Mouse (Mus musculus) ES-Bruce4 (cell line): Measurements from ENCODE around the gene Gtsf1. TPM values are rescaled to one million over a fixed set of nuclear protein-coding genes. Genes with fewer than 3 reads are reported as not detected.

Experiments
- H3K27ac ChIP-seq: 2 replicates; pipeline ENCODE4 v1.5.1; 2012; ENCODE audit warnings: low read length, inconsistent platforms; ENCODE audit not compliant: insufficient read depth
- H3K27me3 ChIP-seq: 2 replicates; pipeline ENCODE4 v1.6.1; 2012; ENCODE audit warnings: mild to moderate bottlenecking, low read length, inconsistent platforms; ENCODE audit not compliant: control insufficient read depth, poor library complexity, insufficient read depth, severe bottlenecking
- H3K36me3 ChIP-seq: 2 replicates; pipeline ENCODE4 v1.6.1; 2012; ENCODE audit warnings: inconsistent platforms, mild to moderate bottlenecking, low read length, moderate library complexity; ENCODE audit not compliant: control insufficient read depth, poor library complexity, insufficient read depth, severe bottlenecking
- H3K4me1 ChIP-seq: one replicate; pipeline ENCODE4 v1.8.1; 2011; ENCODE audit warnings: low read length; ENCODE audit not compliant: control insufficient read depth, insufficient read depth
- H3K4me3 ChIP-seq: 2 replicates; pipeline ENCODE4 v1.5.1; 2011; ENCODE audit warnings: low read depth, mild to moderate bottlenecking, low read length
- H3K9ac ChIP-seq: 2 replicates; pipeline ENCODE4 v1.6.1; 2012; ENCODE audit warnings: low read depth, mild to moderate bottlenecking, inconsistent platforms; ENCODE audit not compliant: poor library complexity, severe bottlenecking
- H3K9me3 ChIP-seq: replicated peaks from 2 replicates; pipeline ENCODE4 v1.6.1; 2012; ENCODE audit warnings: mild to moderate bottlenecking, low read length, inconsistent platforms; ENCODE audit not compliant: control insufficient read depth, poor library complexity, insufficient read depth, severe bottlenecking
- CTCF ChIP-seq: IDR thresholded peaks from one replicate; pipeline ENCODE4 v1.8.1; 2011; ENCODE audit warnings: low read depth, low read length
- EP300 ChIP-seq: IDR thresholded peaks from 2 replicates; pipeline ENCODE4 v1.6.1; 2011; ENCODE audit warnings: low read depth, low read length; ENCODE audit not compliant: insufficient read depth
- POLR2A ChIP-seq: IDR thresholded peaks from one replicate; pipeline ENCODE4 v1.8.1; 2011; ENCODE audit warnings: low read length; ENCODE audit not compliant: insufficient read depth
- polyA plus RNA-seq: library from polyadenylated mRNA; stranded (reverse); fragments of >200 nt; gene quantifications from 2 replicates; pipeline ENCODE4 v1.2.4, GENCODE M21; 2011; ENCODE audit warnings: low read depth; ENCODE audit not compliant: missing spikeins, insufficient read depth, insufficient read length

The Gtsf1 gene
- polyA plus RNA-seq, 1 experiment: not detected

- TF ChIP-seq EP300 (no peak), POLR2A (no peak), CTCF (no peak)
- Histone ChIP-seq H3K27me3 (no peaks in the 10 kb centered on the region), H3K4me1 (peaks cover 9% of the 10 kb centered on the region), H3K9me3 (no peaks in the 10 kb centered on the region), H3K9ac (no peak overlapping the region), H3K36me3 (no peaks in the 10 kb centered on the region), H3K27ac (no peak overlapping the region), H3K4me3 (no peak overlapping the region)
These were observed 51.5 kb downstream of the Gtsf1 start for GRCm38 (mm10) chr15:103378665-103379356.

GRCm38 (mm10) chr15:103377752-103378664, 52.3 kb downstream of the Gtsf1 start:
- H3K9ac ChIP-seq: no peak overlapping the region
- H3K27me3 ChIP-seq: no peaks in the 10 kb centered on the region
- no peak for TF ChIP-seq EP300
- H3K27ac ChIP-seq: no peak overlapping the region
- no peak overlapping the region for H3K4me3 ChIP-seq
- no peaks in the 10 kb centered on the region for H3K9me3 ChIP-seq
- H3K4me1 ChIP-seq: peaks cover 5% of the 10 kb centered on the region
- H3K36me3 ChIP-seq: no peaks in the 10 kb centered on the region

- H3K4me3 ChIP-seq: no peak overlapping the region
- TF ChIP-seq EP300: no peak
- TF ChIP-seq CTCF: no peak
- no peak for TF ChIP-seq POLR2A
- H3K36me3 ChIP-seq: no peaks in the 10 kb centered on the region
- H3K27me3 ChIP-seq: no peaks in the 10 kb centered on the region
- no peaks in the 10 kb centered on the region for H3K9me3 ChIP-seq
- H3K4me1 ChIP-seq: peaks cover 2% of the 10 kb centered on the region
- H3K9ac ChIP-seq: no peak overlapping the region
- H3K27ac ChIP-seq: no peak overlapping the region
These were observed 53.4 kb downstream of the Gtsf1 start for GRCm38 (mm10) chr15:103376837-103377269.

DNA sequence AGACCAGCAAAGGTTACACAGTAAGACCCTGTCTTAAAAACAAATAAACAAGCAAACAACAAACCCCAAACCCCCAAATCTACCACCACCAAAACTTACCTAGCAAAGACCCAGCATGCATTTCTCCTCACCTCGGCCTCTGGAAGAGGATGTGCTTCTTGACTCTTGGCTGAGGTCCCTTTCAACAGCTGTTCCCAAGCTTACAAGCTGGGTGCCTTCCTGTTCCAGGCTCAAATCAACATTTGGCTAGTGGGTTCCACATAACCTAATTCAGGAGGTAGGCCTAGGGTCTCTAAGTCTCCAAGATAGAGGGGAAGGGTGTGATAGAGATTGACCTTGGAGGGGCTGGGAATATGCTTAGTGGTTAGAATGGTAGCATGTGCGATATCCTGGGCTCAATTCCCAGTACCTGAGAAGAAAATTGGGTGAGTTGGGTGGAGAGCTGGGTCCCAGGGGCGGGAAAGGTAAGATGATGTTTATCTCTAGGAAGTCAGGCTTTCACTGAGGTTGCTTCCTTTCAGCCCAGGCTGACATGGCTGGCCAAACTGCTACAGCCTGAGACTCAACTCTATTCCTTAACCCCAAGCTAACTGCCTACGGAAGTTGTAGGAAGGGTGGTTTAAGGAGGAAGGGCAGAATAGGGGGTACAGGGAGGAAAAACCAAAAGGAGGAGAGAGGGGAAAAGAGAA, 55.0 kb downstream of the Gtsf1 start:
- no peak overlapping the region for H3K4me3 ChIP-seq
- no peaks in the 10 kb centered on the region for H3K9me3 ChIP-seq
- peaks cover 3% of the 10 kb centered on the region for H3K4me1 ChIP-seq
- TF ChIP-seq EP300 (no peak), CTCF (no peak), POLR2A (no peak)
- H3K27ac ChIP-seq: no peak overlapping the region
- H3K27me3 ChIP-seq: no peaks in the 10 kb centered on the region
- no peak overlapping the region for H3K9ac ChIP-seq
- H3K36me3 ChIP-seq: no peaks in the 10 kb centered on the region

DNA sequence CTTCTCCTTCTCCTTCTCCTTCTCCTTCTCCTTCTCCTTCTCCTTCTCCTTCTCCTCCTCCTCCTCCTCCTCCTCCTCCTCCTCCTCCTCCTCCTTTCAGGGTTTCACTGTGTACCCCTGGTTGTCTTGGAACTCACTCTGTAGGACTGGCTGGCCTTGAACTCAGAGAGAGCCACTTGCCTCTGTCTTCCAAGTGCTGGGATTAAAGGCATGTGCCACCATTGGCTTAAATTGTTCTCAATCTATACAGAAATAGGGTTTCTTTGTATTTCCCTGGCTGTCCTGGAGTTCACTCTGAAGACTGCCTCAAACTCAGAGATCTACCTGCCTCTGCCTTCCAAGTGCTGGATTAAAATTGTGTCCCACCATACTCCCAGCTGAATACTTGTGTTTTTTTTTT, 57.8 kb downstream of the Gtsf1 start:
- Histone ChIP-seq H3K27me3 (no peaks in the 10 kb centered on the region), H3K4me3 (no peak overlapping the region), H3K27ac (no peak overlapping the region), H3K9ac (no peak overlapping the region), H3K36me3 (no peaks in the 10 kb centered on the region), H3K4me1 (peaks cover 6% of the 10 kb centered on the region), H3K9me3 (no peaks in the 10 kb centered on the region)
- TF ChIP-seq POLR2A (no peak), CTCF (no peak), EP300 (no peak)
